Mouse (Mus musculus) left cerebral cortex, adult 2 months (tissue): ENCODE results near the gene Dgkd. TPM values are rescaled to one million over a fixed set of nuclear protein-coding genes. Genes with fewer than 3 reads are reported as not detected.

Experiments used
- DNase-seq, 2 experiments: peaks; one replicate each; pipeline ENCODE4 v3.0.0; 2021 to 2022; ENCODE audit warnings: low spot score in 2 of 2, mixed read lengths in 1 of 2; ENCODE audit errors: extremely low spot score in 1 of 2
- H3K27ac ChIP-seq: fragments of 200-600 bp; 2 replicates; pipeline ENCODE4 v1.8.1; 2022
- H3K4me3 ChIP-seq: fragments of 200-600 bp; 2 replicates; pipeline ENCODE4 v1.8.1; 2022
- CTCF ChIP-seq: fragments of 200-600 bp; IDR thresholded peaks from 2 replicates; pipeline ENCODE4 v1.8.1; 2022; ENCODE audit warnings: antibody characterized with exemption, mild to moderate bottlenecking, moderate library complexity
- intact Hi-C: fragments of 180-260 bp; cut with DNase I; formaldehyde crosslinking; loops from one replicate; pipeline ENCODE4 v1.15.1; 2025
- total RNA-seq, 2 experiments: library from RNA; stranded (reverse); gene quantifications; 2 replicates each; pipeline ENCODE4 v1.2.3; 2021

Gene Dgkd
- total RNA-seq, 2 experiments from 2014 or later, result 95.3 to 106 TPM

GRCm38 (mm10) chr1:87828185-87828584 is 24.9 kb upstream of the Dgkd start:
- Histone ChIP-seq H3K27ac (no peak overlapping the region), H3K4me3 (no peak overlapping the region)
- TF ChIP-seq CTCF, result no peak
- DNase-seq, result no peak
- intact Hi-C loops, result no loop called here

- H3K4me3 ChIP-seq, result no peak overlapping the region
- DNase-seq, result no peak
- intact Hi-C loops, result no loop called here
- no peak overlapping the region for H3K27ac ChIP-seq
- no peak for TF ChIP-seq CTCF
These were observed 24.0 kb upstream of the Dgkd start for GRCm38 (mm10) chr1:87828926-87829580.

GRCm38 (mm10) chr1:87829621-87830211 is 23.4 kb upstream of the Dgkd start:
- intact Hi-C loops, result no loop called here
- Histone ChIP-seq H3K4me3 (no peak overlapping the region), H3K27ac (no peak overlapping the region)
- no peak for TF ChIP-seq CTCF
- no peak for DNase-seq

GRCm38 (mm10) chr1:87836453-87836852 is 16.6 kb upstream of the Dgkd start:
- Histone ChIP-seq H3K4me3 (no peak overlapping the region), H3K27ac (no peak overlapping the region)
- no peak for DNase-seq
- intact Hi-C loops, result no loop called here
- no peak for TF ChIP-seq CTCF

- Histone ChIP-seq H3K27ac (no peak overlapping the region), H3K4me3 (no peak overlapping the region)
- no peak for DNase-seq
- TF ChIP-seq CTCF, result no peak
- intact Hi-C loops, result no loop called here
These were observed 16.1 kb upstream of the Dgkd start for GRCm38 (mm10) chr1:87837018-87837417.

- TF ChIP-seq CTCF, result no peak
- no peak overlapping the region for H3K27ac ChIP-seq
- no peak for DNase-seq
- H3K4me3 ChIP-seq, result no peak overlapping the region
- intact Hi-C loops, result no loop called here
These were observed 12.5 kb upstream of the Dgkd start for GRCm38 (mm10) chr1:87840411-87841208.

- H3K4me3 ChIP-seq, result no peak overlapping the region
- intact Hi-C loops, result no loop called here
- DNase-seq, result no peak
- no peak overlapping the region for H3K27ac ChIP-seq
- TF ChIP-seq CTCF, result no peak
These were observed 6.1 kb upstream of the Dgkd start for GRCm38 (mm10) chr1:87846801-87847474.

- intact Hi-C loops, result loop anchor here (2.0 kb wide), 1 partner anchor 35 kb away; no protein-coding TSS in a partner anchor
- DNase-seq, result no peak
- no peak for TF ChIP-seq CTCF
- Histone ChIP-seq H3K4me3 (no peak overlapping the region), H3K27ac (no peak overlapping the region)
These were observed 5.5 kb upstream of the Dgkd start for GRCm38 (mm10) chr1:87847475-87848168.

GRCm38 (mm10) chr1:87848237-87848996 is 4.7 kb upstream of the Dgkd start:
- intact Hi-C loops, result loop anchor here (2.0 kb wide), 1 partner anchor 36 kb away; no protein-coding TSS in a partner anchor
- no peak overlapping the region for H3K4me3 ChIP-seq
- peak; percentile 38 to 62 for DNase-seq
- TF ChIP-seq CTCF, result no peak
- H3K27ac ChIP-seq, result peak overlapping the region; percentile 50

GRCm38 (mm10) chr1:87849278-87849677 is 3.8 kb upstream of the Dgkd start:
- H3K27ac ChIP-seq, result peak overlapping the region; percentile 50
- DNase-seq, result no peak
- intact Hi-C loops, result loop anchor here (2.0 kb wide), 1 partner anchor 36 kb away; no protein-coding TSS in a partner anchor
- TF ChIP-seq CTCF, result no peak
- no peak overlapping the region for H3K4me3 ChIP-seq

- no peak for TF ChIP-seq CTCF
- no peak for DNase-seq
- intact Hi-C loops, result no loop called here
- Histone ChIP-seq H3K27ac (no peak overlapping the region), H3K4me3 (no peak overlapping the region)
These were observed 1.7 kb upstream of the Dgkd start for GRCm38 (mm10) chr1:87851344-87851743.
